9 mouse cellular contexts compared by ENCODE assay signal in the genomic region with DNA sequence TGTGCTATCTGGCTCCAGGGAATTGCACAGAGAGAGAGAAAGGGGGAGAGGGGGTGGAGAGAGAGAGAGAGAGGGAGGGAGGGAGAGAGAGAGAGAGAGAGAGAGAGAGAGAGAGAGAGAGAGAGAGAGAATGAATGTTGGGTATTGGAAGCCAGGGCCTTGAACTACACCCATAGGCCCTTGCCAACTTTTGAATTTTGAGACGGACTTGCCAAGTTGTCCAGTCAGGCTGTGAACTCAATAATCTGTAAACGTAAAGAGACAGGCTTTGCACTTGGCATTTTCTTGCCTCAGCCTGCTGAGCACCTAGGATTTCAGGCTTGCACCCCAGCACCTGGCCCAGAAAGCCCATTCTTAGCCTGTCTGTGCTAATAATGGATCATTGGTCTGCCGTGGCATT. TPM values are rescaled to one million over a fixed set of nuclear protein-coding genes. Genes with fewer than 3 reads are reported as not detected.
DNase-seq lines count a peak whose midpoint lies in the region; ATAC-seq and TF ChIP-seq lines count a peak whose summit lies in the region.
"Had no signal": no experiment of that assay in that cellular context is flagged by ENCODE, and none has a peak within 500 bp of the region (broad histone marks: within the 10 kb centered on the region; RNA-seq: fewer than 3 reads in every experiment).

No protein-coding gene starts in this region.

- peak overlapping the region; percentile 78 to 81 for H3K4me3 ChIP-seq in heart, embryonic 14.5 days (ENCODE audit: control insufficient read depth in 1 of 2, insufficient read depth in 1 of 2, low read depth in 1 of 2, low read length in 2 of 2)
- no peak overlapping the region for H3K4me3 ChIP-seq in forebrain, postnatal 0 days (ENCODE audit: low read depth, low read length)
- no peak overlapping the region for H3K4me3 ChIP-seq in liver, postnatal 0 days (ENCODE audit: low read depth, low read length)

- no peak for ATAC-seq in heart, embryonic 14.5 days (ENCODE audit: insufficient number of reproducible peaks, insufficient read depth, low FRiP score, low read depth)
- ATAC-seq in forebrain, postnatal 0 days: no peak
- ATAC-seq in liver, postnatal 0 days: no peak
- no peak for ATAC-seq in inflammation-experienced regulatory T-cells, adult 6 months

- peaks cover 30 to 67% of the 10 kb centered on the region in 2 experiments for H3K4me1 ChIP-seq in heart, embryonic 14.5 days (ENCODE audit: control insufficient read depth in 2 of 2, insufficient read depth in 2 of 2, low read length in 2 of 2)
- peaks cover 8% of the 10 kb centered on the region; the same call in 1 of the 2 replicates for H3K4me1 ChIP-seq in forebrain, postnatal 0 days (ENCODE audit: insufficient read depth)
- peaks cover 46% of the 10 kb centered on the region for H3K4me1 ChIP-seq in liver, postnatal 0 days (ENCODE audit: insufficient read depth)

- H3K4me2 ChIP-seq in heart, embryonic 14.5 days (ENCODE audit: low read length): peak overlapping the region; percentile 98
- H3K4me2 ChIP-seq in forebrain, postnatal 0 days (ENCODE audit: low read depth): 0 out of 2 replicates have a peak overlapping the region, but pooled peaks have one; percentile 81
- H3K4me2 ChIP-seq in liver, postnatal 0 days (ENCODE audit: low read depth, low read length): peak overlapping the region; percentile 81

- peak overlapping the region; percentile 91 to 96 for H3K27ac ChIP-seq in heart, embryonic 14.5 days (replicated peaks in 1 of 2; ENCODE audit: control insufficient read depth in 1 of 2, insufficient read depth in 1 of 2, low read depth in 2 of 2, low read length in 2 of 2)
- no peak overlapping the region for H3K27ac ChIP-seq in forebrain, postnatal 0 days (ENCODE audit: low read depth, low read length)
- H3K27ac ChIP-seq in liver, postnatal 0 days (ENCODE audit: low read depth): peak overlapping the region; percentile 87

- DNase-seq in heart, postnatal 10 days: no peak
- DNase-seq in adipocyte (ENCODE audit: low spot score) (peak; percentile 54), MN1 (ENCODE audit: low spot score) (no peak)
- no peak for DNase-seq in forebrain, postnatal 0 days
- no peak for DNase-seq in liver, postnatal 0 days
- no peak for DNase-seq in urinary bladder, postnatal 14 days (ENCODE audit: low spot score)
- DNase-seq: right cerebral cortex, postnatal 14 days had no signal

- no peak for TF ChIP-seq EP300 in liver, postnatal 0 days (IDR thresholded peaks at IDR 0.05; ENCODE audit: low read depth)

- TF ChIP-seq CTCF in forebrain, postnatal 0 days (IDR thresholded peaks at IDR 0.05; ENCODE audit: low read depth): no peak
- TF ChIP-seq CTCF in liver, postnatal 0 days (IDR thresholded peaks at IDR 0.05; ENCODE audit: low read depth): no peak

- 13% methylated on average over 3 of the region's 3 CpGs for WGBS in heart, embryonic 14.5 days
- 14% methylated on average over 3 of the region's 3 CpGs for WGBS in forebrain, postnatal 0 days
- WGBS in liver, postnatal 0 days (ENCODE audit: insufficient replicate concordance): 50% methylated on average over 3 of the region's 3 CpGs

- no peaks in the 10 kb centered on the region for H3K36me3 ChIP-seq in heart, embryonic 14.5 days (ENCODE audit: control insufficient read depth, insufficient read depth, low read length)
- H3K36me3 ChIP-seq in forebrain, postnatal 0 days (ENCODE audit: insufficient read depth): no peaks in the 10 kb centered on the region
- no peaks in the 10 kb centered on the region for H3K36me3 ChIP-seq in liver, postnatal 0 days (replicated peaks; ENCODE audit: insufficient read depth, low read length)

- intact Hi-C loops in heart, postnatal 10 days (cut with DNase I): loop anchor here (10.0 kb wide), 1 partner anchor 1603 kb away; no protein-coding TSS in a partner anchor

- H3K27me3 ChIP-seq in heart, embryonic 14.5 days (ENCODE audit: control insufficient read depth, insufficient read depth, low read length): no peaks in the 10 kb centered on the region
- no peaks in the 10 kb centered on the region for H3K27me3 ChIP-seq in forebrain, postnatal 0 days (ENCODE audit: insufficient read depth, low read length)
- H3K27me3 ChIP-seq in liver, postnatal 0 days (ENCODE audit: insufficient read depth, low read length): no peaks in the 10 kb centered on the region

- H3K9me3 ChIP-seq in heart, embryonic 14.5 days (ENCODE audit: control insufficient read depth, low read length): no peaks in the 10 kb centered on the region
- H3K9me3 ChIP-seq in forebrain, postnatal 0 days (ENCODE audit: low read length): no peaks in the 10 kb centered on the region
- H3K9me3 ChIP-seq in liver, postnatal 0 days (ENCODE audit: low read length): no peaks in the 10 kb centered on the region

- H3K9ac ChIP-seq in heart, embryonic 14.5 days (ENCODE audit: low read length): peak overlapping the region; percentile 99
- no peak overlapping the region for H3K9ac ChIP-seq in forebrain, postnatal 0 days
- H3K9ac ChIP-seq in liver, postnatal 0 days (replicated peaks): no peak overlapping the region

RNA-seq across cellular contexts. Expression of a gene that starts 48.2 kb away (rescaled TPM):
- polyA plus RNA-seq in heart, embryonic 14.5 days (2014; fragmentation: Nextera tagmentation; extraction: Ambion mirVana): 0.08 TPM in 1 of 2 replicates, not detected in the other
- total RNA-seq in heart, postnatal 10 days (2021): not detected
- 0.08 and 0.19 TPM in 2 replicates for total RNA-seq in forebrain, postnatal 0 days (2014; rRNA removed)
- 0.06 TPM in 1 of 2 replicates, not detected in the other for polyA plus RNA-seq in forebrain, postnatal 0 days (2015; fragmentation: Nextera tagmentation; extraction: Ambion mirVana)
- polyA plus RNA-seq in liver, postnatal 0 days (2015; fragmentation: Nextera tagmentation; extraction: Ambion mirVana): 0.07 and 0.08 TPM in 2 replicates
- 1 to 10 TPM in 1 of 3 experiments, under 1 TPM in 2; 0.60 to 1.1 (median 0.79) TPM for polyA plus RNA-seq in inflammation-experienced regulatory T-cells, adult 6 months (2017; shearing (Covaris generic))

Comparison
In these comparisons a context has a peak if more than half of its experiments do, and no peak if none do; other contexts are left out.
1. H3K4me3 ChIP-seq: peak in heart, embryonic 14.5 days (2 of 2); none in forebrain, postnatal 0 days (single experiment) and liver, postnatal 0 days (single experiment).
2. Peak in every context shown above with its lines, with median percentiles within 50 percentile points of each other: H3K4me2 ChIP-seq.